Mouse (Mus musculus) CH12.LX (cell line): ENCODE data around the gene Mrtfa. TPM values are rescaled to one million over a fixed set of nuclear protein-coding genes. Genes with fewer than 3 reads are reported as not detected.

ENCODE experiments used
- DNase-seq: peaks from one replicate; pipeline ENCODE4 v3.0.0-alpha.2; 2013; ENCODE audit errors: extremely low read depth
- H3K27ac ChIP-seq: 2 replicates; pipeline ENCODE4 v1.5.1; 2012; ENCODE audit warnings: low read depth, mild to moderate bottlenecking, control low read depth, moderate library complexity; ENCODE audit not compliant: insufficient read depth
- H3K27me3 ChIP-seq: replicated peaks from 2 replicates; pipeline ENCODE3; 2012; ENCODE audit warnings: inconsistent platforms
- H3K36me3 ChIP-seq, 2 experiments: replicated peaks in 1 of 2; 2 replicates each; pipeline versions ENCODE3 to v1.6.1; 2012; ENCODE audit warnings: inconsistent platforms in 1 of 2, low read length in 1 of 2, mild to moderate bottlenecking in 1 of 2, mixed read lengths in 1 of 2, moderate library complexity in 1 of 2; ENCODE audit not compliant: control insufficient read depth in 1 of 2, insufficient read depth in 1 of 2
- H3K4me1 ChIP-seq, 2 experiments: 2 replicates each; pipeline ENCODE4 v1.6.1; 2012; ENCODE audit warnings: inconsistent platforms in 1 of 2, moderate library complexity in 1 of 2; ENCODE audit not compliant: insufficient read depth in 2 of 2, control insufficient read depth in 1 of 2
- H3K4me2 ChIP-seq: 2 replicates; pipeline ENCODE4 v1.6.1; 2012; ENCODE audit warnings: low read depth, mild to moderate bottlenecking, control low read depth; ENCODE audit not compliant: poor library complexity, insufficient read depth, severe bottlenecking
- H3K4me3 ChIP-seq, 3 experiments: fragments of 150-350 bp in 1 of 3; sonication (generic) in 1 of 3; replicated peaks in 1 of 3; 2 replicates each; pipeline versions ENCODE3 to v1.5.1; 2011 to 2012; ENCODE audit warnings: low read depth in 2 of 3, low read length in 2 of 3, mild to moderate bottlenecking in 2 of 3, moderate library complexity in 2 of 3, control low read depth in 1 of 3, improper control_type of control experiment in 1 of 3, inconsistent platforms in 1 of 3, mixed read lengths in 1 of 3; ENCODE audit not compliant: poor library complexity in 1 of 3
- H3K79me2 ChIP-seq: replicated peaks from 2 replicates; pipeline ENCODE4 v1.6.1; 2012; ENCODE audit warnings: mild to moderate bottlenecking, moderate library complexity; ENCODE audit not compliant: control insufficient read depth, poor library complexity, insufficient read depth, severe bottlenecking; ENCODE audit errors: extremely low read depth
- H3K9ac ChIP-seq: 2 replicates; pipeline ENCODE4 v1.6.1; 2012; ENCODE audit warnings: low read depth, mild to moderate bottlenecking, control low read depth, moderate library complexity; ENCODE audit not compliant: insufficient read depth
- H3K9me3 ChIP-seq: replicated peaks from 2 replicates; pipeline ENCODE3; 2012; ENCODE audit warnings: low read length, inconsistent platforms, mixed read lengths
- CTCF ChIP-seq, 2 experiments: IDR thresholded peaks in 1 of 2; conservative IDR thresholded peaks in 1 of 2; 2 replicates each; pipeline ENCODE4 v1.5.1; 2011 to 2012; ENCODE audit warnings: low read depth in 2 of 2, low read length in 2 of 2, improper control_type of control experiment in 1 of 2, inconsistent platforms in 1 of 2, mild to moderate bottlenecking in 1 of 2, moderate library complexity in 1 of 2
- E2F4 ChIP-seq: IDR thresholded peaks from 2 replicates; pipeline ENCODE4 v1.6.1; 2011; ENCODE audit warnings: low read depth, low read length, improper control_type of control experiment; ENCODE audit not compliant: insufficient replicate concordance
- ELF1 ChIP-seq: IDR thresholded peaks from 2 replicates; pipeline ENCODE4 v1.6.1; 2014; ENCODE audit warnings: low read depth, mild to moderate bottlenecking, inconsistent platforms, low read length, improper control_type of control experiment
- EP300 ChIP-seq: IDR thresholded peaks from 2 replicates; pipeline ENCODE4 v1.6.1; 2011; ENCODE audit warnings: low read length, improper control_type of control experiment
- HCFC1 ChIP-seq: IDR thresholded peaks from 2 replicates; pipeline ENCODE4 v1.6.1; 2012; ENCODE audit warnings: low read depth, mild to moderate bottlenecking, inconsistent platforms, low read length, improper control_type of control experiment
- IRF4 ChIP-seq: IDR thresholded peaks from 2 replicates; pipeline ENCODE4 v1.6.1; 2014; ENCODE audit warnings: low read depth, mild to moderate bottlenecking, inconsistent platforms, low read length, improper control_type of control experiment
- MAX ChIP-seq: IDR thresholded peaks from 2 replicates; pipeline ENCODE4 v1.6.1; 2011; ENCODE audit warnings: low read length, improper control_type of control experiment
- MAZ ChIP-seq: IDR thresholded peaks from 2 replicates; pipeline ENCODE4 v1.6.1; 2012; ENCODE audit warnings: low read depth, mild to moderate bottlenecking, inconsistent platforms, low read length, improper control_type of control experiment, moderate library complexity
- MXI1 ChIP-seq: IDR thresholded peaks from 2 replicates; pipeline ENCODE4 v1.6.1; 2011; ENCODE audit warnings: mild to moderate bottlenecking, low read depth, low read length, improper control_type of control experiment
- MYC ChIP-seq: IDR thresholded peaks from 2 replicates; pipeline ENCODE4 v1.6.1; 2011; ENCODE audit warnings: low read depth, mild to moderate bottlenecking, improper control_type of control experiment, low read length
- NELFE ChIP-seq: IDR thresholded peaks from 2 replicates; pipeline ENCODE4 v1.6.1; 2011; ENCODE audit warnings: low read depth, low read length, improper control_type of control experiment
- PAX5 ChIP-seq: IDR thresholded peaks from 2 replicates; pipeline ENCODE4 v1.6.1; 2012; ENCODE audit warnings: low read length, inconsistent platforms, mixed read lengths
- POLR2AphosphoS2 ChIP-seq: IDR thresholded peaks from 2 replicates; pipeline ENCODE4 v1.6.1; 2011; ENCODE audit warnings: low read depth, low read length, improper control_type of control experiment
- RAD21 ChIP-seq: IDR thresholded peaks from 2 replicates; pipeline ENCODE4 v1.6.1; 2011; ENCODE audit warnings: low read depth, mild to moderate bottlenecking, low read length, improper control_type of control experiment, moderate library complexity
- SMC3 ChIP-seq: IDR thresholded peaks from 2 replicates; pipeline ENCODE4 v1.6.1; 2011; ENCODE audit warnings: low read depth, low read length, improper control_type of control experiment
- USF2 ChIP-seq: conservative IDR thresholded peaks from 2 replicates; pipeline ENCODE4 v1.6.1; 2011; ENCODE audit warnings: low read depth, low read length, improper control_type of control experiment
- ZMIZ1 ChIP-seq: IDR thresholded peaks from 2 replicates; pipeline ENCODE4 v1.6.1; 2012; ENCODE audit warnings: low read depth, mild to moderate bottlenecking, inconsistent platforms, low read length, improper control_type of control experiment
- ZNF384 ChIP-seq: IDR thresholded peaks from 2 replicates; pipeline ENCODE4 v1.6.1; 2012; ENCODE audit warnings: low read depth, low read length, improper control_type of control experiment, inconsistent platforms
- dilution Hi-C: fragments of 300-500 bp; cut with MboI; formaldehyde crosslinking; loops from 2 replicates; pipeline ENCODE4 v1.14.3; 2020; ENCODE audit warnings: low sequenced_read_pairs; ENCODE audit not compliant: extremely low pct_unique_long_range_greater_than_20kb, extremely low pct_ligation_motif_present
- in situ Hi-C: fragments of 300-500 bp; cut with MboI; formaldehyde crosslinking; loops from 3 replicates; pipeline ENCODE4 v1.14.3; 2019; ENCODE audit warnings: low sequenced_read_pairs, low pct_ligation_motif_present, low pct_unique_long_range_greater_than_20kb, mixed read lengths
- polyA plus RNA-seq: library from polyadenylated mRNA; unstranded; fragments of >175 nt; gene quantifications from 2 replicates; pipeline ENCODE4 v1.2.1, GENCODE M21; 2012; ENCODE audit warnings: low read depth; ENCODE audit not compliant: insufficient read length
- total RNA-seq, 2 experiments: library from RNA; depleted of rRNA; stranded (reverse); fragments of 300-350 nt in 1 of 2; fragments of >200 nt in 1 of 2; gene quantifications; 2 replicates each; pipeline ENCODE4 v1.2.3; 2012 to 2014

Gene Mrtfa
- total and polyA plus RNA-seq, 3 experiments = 4.6 to 23.2 (median 8.2) TPM

- H3K9me3 ChIP-seq = no peaks in the 10 kb centered on the region
- dilution Hi-C loops = no loop called here
- in situ Hi-C loops = loop anchor here (25.0 kb wide), 1 partner anchor 255 kb away; no protein-coding TSS in a partner anchor
- H3K27me3 ChIP-seq = no peaks in the 10 kb centered on the region
- no peak overlapping the region for H3K4me3 ChIP-seq
- peaks cover 0 to 45% of the 10 kb centered on the region in 2 experiments for H3K36me3 ChIP-seq
- DNase-seq = no peak
- H3K27ac ChIP-seq = no peak overlapping the region
- TF ChIP-seq POLR2AphosphoS2 (no peak), IRF4 (no peak), PAX5 (no peak), MAX (no peak), RAD21 (no peak), CTCF (conservative IDR thresholded peaks at IDR 0.05 in 1 of 2, IDR thresholded peaks at IDR 0.05 in 1 of 2; ENCODE audit: low read depth in 2 of 2, low read length in 2 of 2) (no peak), ZNF384 (no peak), EP300 (no peak), E2F4 (no peak), ELF1 (no peak), USF2 (no peak), MXI1 (no peak), ZMIZ1 (no peak), HCFC1 (no peak), MAZ (no peak), MYC (no peak)
- no peaks in the 10 kb centered on the region; the same call in 1 of the 2 replicates for H3K79me2 ChIP-seq
- H3K4me2 ChIP-seq = no peak overlapping the region
- H3K4me1 ChIP-seq = peaks cover 0 to 36% of the 10 kb centered on the region in 2 experiments; a peak in 2 of 4 replicates
- no peak overlapping the region for H3K9ac ChIP-seq
These were observed 132.8 kb downstream of the Mrtfa start for GRCm38 (mm10) chr15:81057736-81058135.

DNA sequence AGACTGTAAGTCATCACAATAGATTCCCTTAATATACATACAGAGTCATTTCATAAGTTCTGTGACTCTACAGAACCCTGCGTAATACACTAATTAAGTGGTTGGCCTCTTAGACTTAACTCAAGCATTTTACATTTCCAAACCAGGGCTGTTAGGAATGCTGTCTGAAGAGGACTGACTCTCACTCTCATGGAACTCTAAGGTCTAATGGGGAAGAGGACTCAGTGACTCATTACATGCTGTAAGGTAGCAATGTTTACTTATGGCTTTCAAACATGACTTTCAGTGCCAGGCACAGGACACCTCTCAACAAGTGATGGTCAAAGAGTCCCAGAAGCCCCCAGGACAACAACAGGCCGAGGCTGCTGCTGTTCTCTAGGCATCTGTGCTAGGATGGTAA, 135.1 kb downstream of the Mrtfa start:
- H3K4me1 ChIP-seq = peaks cover 0 to 24% of the 10 kb centered on the region in 2 experiments; a peak in 2 of 4 replicates
- DNase-seq = no peak
- peaks cover 0 to 45% of the 10 kb centered on the region in 2 experiments for H3K36me3 ChIP-seq
- no peak overlapping the region for H3K27ac ChIP-seq
- TF ChIP-seq NELFE = no peak
- no peak for TF ChIP-seq SMC3
- no peak for TF ChIP-seq USF2
- H3K4me2 ChIP-seq = no peak overlapping the region
- no peaks in the 10 kb centered on the region for H3K27me3 ChIP-seq
- dilution Hi-C loops = no loop called here
- no peaks in the 10 kb centered on the region; the same call in 1 of the 2 replicates for H3K79me2 ChIP-seq
- H3K9ac ChIP-seq = no peak overlapping the region
- H3K4me3 ChIP-seq = no peak overlapping the region
- H3K9me3 ChIP-seq = no peaks in the 10 kb centered on the region
- in situ Hi-C loops = loop anchor here (25.0 kb wide), 1 partner anchor 257 kb away; no protein-coding TSS in a partner anchor
